Mouse (Mus musculus): ENCODE results near the gene Olfr1417. TPM values are rescaled to one million over a fixed set of nuclear protein-coding genes. Genes with fewer than 3 reads are reported as not detected.
A peak's percentile ranks its signal among the peaks of the same experiment; 100 is the strongest.

The Olfr1417 gene
- total and polyA plus RNA-seq, 2 experiments from 2014 or later: 0.20 TPM; not detected in 1

GRCm38 (mm10) chr19:11811688-11812365 lies 27.2 kb downstream of the Olfr1417 start:
- peak; percentile 77 for DNase-seq (ENCODE audit: low spot score)
- peak; percentile 93 for ATAC-seq
- H3K36me3 ChIP-seq (ENCODE audit: insufficient read depth, low read length): no peaks in the 10 kb centered on the region
- no peak overlapping the region for H3K9ac ChIP-seq (replicated peaks; ENCODE audit: low read length)
- no peak overlapping the region for H3K4me3 ChIP-seq (ENCODE audit: low read length)
- peaks cover 5% of the 10 kb centered on the region; the same call in 1 of the 2 replicates for H3K4me1 ChIP-seq (ENCODE audit: insufficient read depth, low read length)
- no peak overlapping the region for H3K27ac ChIP-seq
- no peaks in the 10 kb centered on the region for H3K9me3 ChIP-seq (ENCODE audit: low read length)
- WGBS: 33% methylated on average over 5 of the region's 5 CpGs
- no peak for TF ChIP-seq CTCF (IDR thresholded peaks at IDR 0.05; ENCODE audit: low read depth)
- 0 out of 2 replicates have a peak overlapping the region, but pooled peaks have one; percentile 18 for H3K4me2 ChIP-seq (ENCODE audit: low read depth, low read length)
- H3K27me3 ChIP-seq (ENCODE audit: insufficient read depth, low read length): no peaks in the 10 kb centered on the region

GRCm38 (mm10) chr19:11810856-11811255 lies 28.2 kb downstream of the Olfr1417 start:
- Histone ChIP-seq H3K36me3 (ENCODE audit: insufficient read depth, low read length) (no peaks in the 10 kb centered on the region), H3K27ac (no peak overlapping the region), H3K27me3 (ENCODE audit: insufficient read depth, low read length) (no peaks in the 10 kb centered on the region), H3K9ac (replicated peaks; ENCODE audit: low read length) (no peak overlapping the region), H3K4me3 (ENCODE audit: low read length) (no peak overlapping the region), H3K9me3 (ENCODE audit: low read length) (no peaks in the 10 kb centered on the region), H3K4me1 (ENCODE audit: insufficient read depth, low read length) (peaks cover 5% of the 10 kb centered on the region; the same call in 1 of the 2 replicates), H3K4me2 (ENCODE audit: low read depth, low read length) (no peak overlapping the region)
- TF ChIP-seq CTCF (IDR thresholded peaks at IDR 0.05; ENCODE audit: low read depth): no peak
- peak; percentile 7 for DNase-seq (ENCODE audit: low spot score)
- 50% methylated on average over 1 of the region's 1 CpGs for WGBS
- no peak for ATAC-seq

GRCm38 (mm10) chr19:11810003-11810758 lies 28.8 kb downstream of the Olfr1417 start:
- 80% methylated on average over 5 of the region's 5 CpGs for WGBS
- no peaks in the 10 kb centered on the region for H3K27me3 ChIP-seq (ENCODE audit: insufficient read depth, low read length)
- TF ChIP-seq CTCF (IDR thresholded peaks at IDR 0.05; ENCODE audit: low read depth): no peak
- no peaks in the 10 kb centered on the region for H3K9me3 ChIP-seq (ENCODE audit: low read length)
- no peak overlapping the region for H3K4me2 ChIP-seq (ENCODE audit: low read depth, low read length)
- no peak overlapping the region for H3K9ac ChIP-seq (replicated peaks; ENCODE audit: low read length)
- H3K4me1 ChIP-seq (ENCODE audit: insufficient read depth, low read length): peaks cover 5% of the 10 kb centered on the region; the same call in 1 of the 2 replicates
- ATAC-seq (no peak), DNase-seq (ENCODE audit: low spot score) (no peak)
- no peak overlapping the region for H3K27ac ChIP-seq
- no peaks in the 10 kb centered on the region for H3K36me3 ChIP-seq (ENCODE audit: insufficient read depth, low read length)
- no peak overlapping the region for H3K4me3 ChIP-seq (ENCODE audit: low read length)

GRCm38 (mm10) chr19:11808452-11808851 lies 30.6 kb downstream of the Olfr1417 start:
- 80% methylated on average over 2 of the region's 2 CpGs for WGBS
- Histone ChIP-seq H3K9ac (replicated peaks; ENCODE audit: low read length) (no peak overlapping the region), H3K27ac (no peak overlapping the region), H3K4me1 (ENCODE audit: insufficient read depth, low read length) (peaks cover 5% of the 10 kb centered on the region; the same call in 1 of the 2 replicates), H3K27me3 (ENCODE audit: insufficient read depth, low read length) (no peaks in the 10 kb centered on the region), H3K4me3 (ENCODE audit: low read length) (no peak overlapping the region), H3K4me2 (ENCODE audit: low read depth, low read length) (no peak overlapping the region), H3K36me3 (ENCODE audit: insufficient read depth, low read length) (no peaks in the 10 kb centered on the region), H3K9me3 (ENCODE audit: low read length) (no peaks in the 10 kb centered on the region)
- no peak for TF ChIP-seq CTCF (IDR thresholded peaks at IDR 0.05; ENCODE audit: low read depth)
- DNase-seq (ENCODE audit: low spot score): no peak
- ATAC-seq: no peak

GRCm38 (mm10) chr19:11807822-11808221 lies 31.2 kb downstream of the Olfr1417 start:
- H3K27me3 ChIP-seq (ENCODE audit: insufficient read depth, low read length): no peaks in the 10 kb centered on the region
- no peak overlapping the region for H3K9ac ChIP-seq (replicated peaks; ENCODE audit: low read length)
- no peak overlapping the region for H3K27ac ChIP-seq
- H3K4me3 ChIP-seq (ENCODE audit: low read length): no peak overlapping the region
- H3K4me1 ChIP-seq (ENCODE audit: insufficient read depth, low read length): peaks cover 5% of the 10 kb centered on the region; the same call in 1 of the 2 replicates
- no peaks in the 10 kb centered on the region for H3K9me3 ChIP-seq (ENCODE audit: low read length)
- no peak for TF ChIP-seq CTCF (IDR thresholded peaks at IDR 0.05; ENCODE audit: low read depth)
- DNase-seq (ENCODE audit: low spot score) (no peak), ATAC-seq (no peak)
- 24% methylated on average over 6 of the region's 6 CpGs for WGBS
- H3K4me2 ChIP-seq (ENCODE audit: low read depth, low read length): no peak overlapping the region
- no peaks in the 10 kb centered on the region for H3K36me3 ChIP-seq (ENCODE audit: insufficient read depth, low read length)

GRCm38 (mm10) chr19:11807251-11807650 lies 31.8 kb downstream of the Olfr1417 start:
- Histone ChIP-seq H3K4me3 (ENCODE audit: low read length) (no peak overlapping the region), H3K4me2 (ENCODE audit: low read depth, low read length) (no peak overlapping the region), H3K4me1 (ENCODE audit: insufficient read depth, low read length) (peaks cover 4% of the 10 kb centered on the region; the same call in 1 of the 2 replicates), H3K27me3 (ENCODE audit: insufficient read depth, low read length) (no peaks in the 10 kb centered on the region), H3K9ac (replicated peaks; ENCODE audit: low read length) (no peak overlapping the region), H3K27ac (no peak overlapping the region), H3K9me3 (ENCODE audit: low read length) (no peaks in the 10 kb centered on the region), H3K36me3 (ENCODE audit: insufficient read depth, low read length) (no peaks in the 10 kb centered on the region)
- WGBS: 60% methylated on average over 2 of the region's 2 CpGs
- DNase-seq (ENCODE audit: low spot score): no peak
- no peak for ATAC-seq
- no peak for TF ChIP-seq CTCF (IDR thresholded peaks at IDR 0.05; ENCODE audit: low read depth)
